Mouse (Mus musculus) stomach, postnatal 0 days (tissue): ENCODE measurements around the gene Lsp1. TPM values are rescaled to one million over a fixed set of nuclear protein-coding genes. Genes with fewer than 3 reads are reported as not detected.

Experiments
- ATAC-seq: fragments of 200-750 bp; cut with Nextera tagmentation; 2 replicates; pipeline ENCODE4 v1.8.0; 2017; ENCODE audit not compliant: low FRiP score, low TSS enrichment
- DNase-seq: peaks from one replicate; pipeline ENCODE4 v3.0.0-alpha.2; 2016; ENCODE audit warnings: low spot score
- H3K27ac ChIP-seq: fragments of 300-500 bp; sonication (generic); replicated peaks from 2 replicates; pipeline ENCODE4 v1.5.1; 2014; ENCODE audit warnings: mild to moderate bottlenecking, control low read depth
- H3K27me3 ChIP-seq: fragments of 300-500 bp; sonication (generic); 2 replicates; pipeline ENCODE4 v1.6.1; 2014; ENCODE audit warnings: low read length; ENCODE audit not compliant: control insufficient read depth, insufficient read depth
- H3K36me3 ChIP-seq: fragments of 300-500 bp; sonication (generic); 2 replicates; pipeline ENCODE4 v1.6.1; 2014; ENCODE audit warnings: low read length, mixed read lengths; ENCODE audit not compliant: control insufficient read depth, insufficient read depth
- H3K4me1 ChIP-seq: fragments of 300-500 bp; sonication (generic); replicated peaks from 2 replicates; pipeline ENCODE4 v1.6.1; 2014; ENCODE audit warnings: antibody characterized with exemption; ENCODE audit not compliant: control insufficient read depth, insufficient read depth
- H3K4me2 ChIP-seq: fragments of 300-500 bp; sonication (generic); replicated peaks from 2 replicates; pipeline ENCODE4 v1.6.1; 2014; ENCODE audit warnings: low read depth, mild to moderate bottlenecking, control low read depth, moderate library complexity
- H3K4me3 ChIP-seq: fragments of 300-500 bp; sonication (generic); 2 replicates; pipeline ENCODE4 v1.5.1; 2014; ENCODE audit warnings: low read depth, low read length, control low read depth
- H3K9ac ChIP-seq: fragments of 300-500 bp; sonication (generic); 2 replicates; pipeline ENCODE4 v1.6.1; 2014; ENCODE audit warnings: mild to moderate bottlenecking, low read length, control low read depth, mixed read lengths
- H3K9me3 ChIP-seq: fragments of 300-500 bp; sonication (generic); 2 replicates; pipeline ENCODE4 v1.6.1; 2016; ENCODE audit warnings: low read length; ENCODE audit not compliant: control insufficient read depth
- CTCF ChIP-seq: IDR thresholded peaks from 2 replicates; pipeline ENCODE4 v1.5.1; 2016; ENCODE audit warnings: antibody characterized with exemption, low read depth, mild to moderate bottlenecking, moderate library complexity
- EP300 ChIP-seq: optimal IDR thresholded peaks from 2 replicates; pipeline ENCODE3; 2016; ENCODE audit warnings: antibody characterized with exemption
- WGBS: fragments of 180-500 bp; shearing (Covaris S2); extraction: QIAGEN DNeasy Blood & Tissue Kit; methylation state at CpG from one replicate; pipeline ENCODE4 v1.1.7; 2014; 5-methylcytosine and 5-hydroxymethylcytosine counted together
- polyA plus RNA-seq: library from polyadenylated mRNA; unstranded; fragments of >200 nt; fragmentation: Nextera tagmentation; extraction: Ambion mirVana; gene quantifications from 2 replicates; pipeline ENCODE4 v1.2.1, GENCODE M21; 2015

Gene Lsp1
- polyA plus RNA-seq, 1 experiment from 2014 or later = 107 TPM

DNA sequence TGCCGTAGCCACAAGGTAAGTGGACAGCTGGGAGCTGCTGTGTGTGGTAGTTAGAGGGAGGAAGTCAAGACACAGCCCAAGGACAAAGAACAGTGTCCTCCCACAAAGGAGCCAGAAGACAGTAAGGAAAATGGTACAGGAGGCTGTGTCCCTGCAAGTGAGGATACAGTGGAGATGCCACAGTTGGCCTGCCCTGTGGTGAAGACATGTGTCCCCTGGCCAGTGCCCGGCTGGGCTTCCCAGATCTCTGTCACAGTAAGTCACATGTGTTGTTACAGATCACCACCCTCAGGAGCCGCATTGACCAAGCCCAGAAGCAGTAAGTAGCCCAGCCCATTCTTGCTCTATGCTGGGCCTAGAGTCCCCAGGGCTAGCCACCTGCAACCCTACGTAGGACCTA is 53.4 kb downstream of the Lsp1 start:
- Histone ChIP-seq H3K9ac (no peak overlapping the region), H3K4me2 (no peak overlapping the region), H3K27ac (no peak overlapping the region), H3K27me3 (no peaks in the 10 kb centered on the region), H3K36me3 (no peaks in the 10 kb centered on the region), H3K4me3 (no peak overlapping the region), H3K4me1 (peaks cover 5% of the 10 kb centered on the region; the same call in 1 of the 2 replicates), H3K9me3 (no peaks in the 10 kb centered on the region)
- TF ChIP-seq EP300 = no peak
- no peak for TF ChIP-seq CTCF
- WGBS = 84% methylated on average over 4 of the region's 4 CpGs
- ATAC-seq (no peak), DNase-seq (no peak)

- TF ChIP-seq EP300 (no peak), CTCF (0 out of 2 replicates have a peak, but pooled peaks have one; percentile 1)
- 0 out of 2 replicates have a peak overlapping the region, but pooled peaks have one; percentile 23 for H3K9ac ChIP-seq
- H3K4me3 ChIP-seq = no peak overlapping the region
- H3K27me3 ChIP-seq = no peaks in the 10 kb centered on the region
- peaks cover 5% of the 10 kb centered on the region; the same call in 1 of the 2 replicates for H3K4me1 ChIP-seq
- no peaks in the 10 kb centered on the region for H3K36me3 ChIP-seq
- peak; percentile 28; the same call in 1 of the 2 replicates for ATAC-seq
- H3K27ac ChIP-seq = peak overlapping the region; percentile 73
- H3K9me3 ChIP-seq = no peaks in the 10 kb centered on the region
- DNase-seq = peak; percentile 49
- H3K4me2 ChIP-seq = peak overlapping the region; percentile 15; the same call in 1 of the 2 replicates
- WGBS = 32% methylated on average over 20 of the region's 21 CpGs
These were observed 55.8 kb downstream of the Lsp1 start for GRCm38 (mm10) chr7:142516221-142516978.

- Histone ChIP-seq H3K27ac (no peak overlapping the region), H3K9ac (no peak overlapping the region), H3K36me3 (no peaks in the 10 kb centered on the region), H3K4me2 (no peak overlapping the region), H3K9me3 (no peaks in the 10 kb centered on the region), H3K4me1 (peaks cover 5% of the 10 kb centered on the region; the same call in 1 of the 2 replicates), H3K4me3 (no peak overlapping the region), H3K27me3 (no peaks in the 10 kb centered on the region)
- no peak for DNase-seq
- ATAC-seq = no peak
- WGBS = 49% methylated on average over 3 of the region's 3 CpGs
- TF ChIP-seq EP300 = no peak
- no peak for TF ChIP-seq CTCF
These were observed 56.9 kb downstream of the Lsp1 start for GRCm38 (mm10) chr7:142517531-142517930.

GRCm38 (mm10) chr7:142520331-142520730 is 59.7 kb downstream of the Lsp1 start:
- H3K27me3 ChIP-seq = no peaks in the 10 kb centered on the region
- no peaks in the 10 kb centered on the region for H3K36me3 ChIP-seq
- no peak overlapping the region for H3K4me3 ChIP-seq
- peaks cover 6% of the 10 kb centered on the region; the same call in 1 of the 2 replicates for H3K4me1 ChIP-seq
- DNase-seq (no peak), ATAC-seq (no peak)
- TF ChIP-seq EP300 (no peak), CTCF (no peak)
- H3K27ac ChIP-seq = no peak overlapping the region
- no peak overlapping the region for H3K9ac ChIP-seq
- no peak overlapping the region for H3K4me2 ChIP-seq
- 77% methylated on average over 4 of the region's 4 CpGs for WGBS
- no peaks in the 10 kb centered on the region for H3K9me3 ChIP-seq

GRCm38 (mm10) chr7:142522352-142522751 is 61.7 kb downstream of the Lsp1 start:
- Histone ChIP-seq H3K36me3 (no peaks in the 10 kb centered on the region), H3K9ac (no peak overlapping the region), H3K4me3 (no peak overlapping the region), H3K27me3 (no peaks in the 10 kb centered on the region), H3K4me1 (peaks cover 4% of the 10 kb centered on the region; the same call in 1 of the 2 replicates), H3K9me3 (no peaks in the 10 kb centered on the region), H3K27ac (0 out of 2 replicates have a peak overlapping the region, but pooled peaks have one; percentile 30), H3K4me2 (no peak overlapping the region)
- DNase-seq = peak; percentile 74
- ATAC-seq = peak; percentile 54; the same call in 1 of the 2 replicates
- 31% methylated on average over 4 of the region's 4 CpGs for WGBS
- TF ChIP-seq EP300 = no peak
- TF ChIP-seq CTCF = peak; percentile 84
